In the genomic region with DNA sequence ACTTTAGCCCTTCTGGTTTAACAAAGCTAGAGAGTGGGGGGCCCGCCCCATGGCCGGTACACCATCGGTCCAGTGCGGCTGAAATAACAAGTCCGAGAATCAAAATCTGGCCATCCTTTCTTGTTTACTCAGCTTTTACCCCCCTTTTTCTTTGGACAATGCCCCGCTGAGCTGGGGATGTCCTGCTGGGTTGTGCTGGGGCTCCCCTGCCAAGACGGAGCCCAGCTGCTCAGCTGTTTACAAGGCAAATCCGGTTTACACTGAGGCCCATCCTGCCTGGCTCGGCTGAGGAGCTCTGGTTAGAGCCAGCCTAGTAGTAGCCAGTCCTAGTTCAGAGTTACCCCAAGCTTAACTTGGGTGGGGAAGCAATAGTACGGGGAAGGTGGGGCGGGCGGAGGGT, we compare ENCODE assay signal across 9 mouse cellular contexts.
DNase-seq lines count a peak whose midpoint lies in the region; ATAC-seq and TF ChIP-seq lines count a peak whose summit lies in the region.
"Had no signal": no experiment of that assay in that cellular context is flagged by ENCODE, and none has a peak within 500 bp of the region (broad histone marks: within the 10 kb centered on the region; RNA-seq: fewer than 3 reads in every experiment).

No protein-coding gene starts in this region.

- no peaks in the 10 kb centered on the region for H3K9me3 ChIP-seq in stomach, embryonic 15.5 days

- intact Hi-C loops in gastrocnemius, adult 2 months (cut with DNase I): loop anchor here (10.0 kb wide), 1 partner anchor 432 kb away; no protein-coding TSS in a partner anchor
- intact Hi-C loops in gastrocnemius, postnatal 36 days (cut with DNase I): no loop called here

- no peaks in the 10 kb centered on the region for H3K36me3 ChIP-seq in stomach, embryonic 15.5 days

- DNase-seq in gastrocnemius, adult 2 months: no peak
- no peak for DNase-seq in gastrocnemius, adult 8-10 months (ENCODE audit: low spot score in 2 of 2)
- DNase-seq in retina, postnatal 1 day: peak; percentile 38
- no peak for DNase-seq in retina, embryonic 14.5 days (ENCODE audit: low spot score)
- DNase-seq in lung, adult 18-20 months: peak; percentile 36 to 62
- no peak for DNase-seq in gastrocnemius, postnatal 36 days

- ATAC-seq in stomach, embryonic 15.5 days (ENCODE audit: insufficient read depth, low FRiP score, low read depth): peak; percentile 65
- ATAC-seq in megakaryocyte progenitor cell, adult 5-6 weeks (replicated peaks; ENCODE audit: poor library complexity): no peak

- no peak overlapping the region for H3K9ac ChIP-seq in stomach, embryonic 15.5 days
- H3K9ac ChIP-seq: liver, embryonic 14.5 days had no signal

- H3K4me3 ChIP-seq in gastrocnemius, adult 2 months: no peak overlapping the region
- H3K4me3 ChIP-seq in stomach, embryonic 15.5 days (replicated peaks): no peak overlapping the region

- WGBS in stomach, embryonic 15.5 days: 39% methylated on average over 12 of the region's 12 CpGs

- no peaks in the 10 kb centered on the region for H3K27me3 ChIP-seq in stomach, embryonic 15.5 days (replicated peaks)

- no peak overlapping the region for H3K4me2 ChIP-seq in stomach, embryonic 15.5 days

- TF ChIP-seq CTCF in gastrocnemius, adult 2 months (IDR thresholded peaks at IDR 0.05): no peak

- H3K4me1 ChIP-seq in stomach, embryonic 15.5 days: peaks cover 14% of the 10 kb centered on the region; the same call in 1 of the 2 replicates

- H3K27ac ChIP-seq in gastrocnemius, adult 2 months: peak overlapping the region; percentile 57; the same call in 1 of the 2 replicates
- 0 out of 2 replicates have a peak overlapping the region, but pooled peaks have one; percentile 17 for H3K27ac ChIP-seq in stomach, embryonic 15.5 days
- H3K27ac ChIP-seq: liver, embryonic 14.5 days had no signal

Comparison
In these comparisons a context has a peak if more than half of its experiments do, and no peak if none do; other contexts are left out.
1. DNase-seq: peak in retina, postnatal 1 day (single experiment) and lung, adult 18-20 months (2 of 2); none in gastrocnemius, adult 2 months (single experiment), gastrocnemius, adult 8-10 months (0 of 2), retina, embryonic 14.5 days (single experiment) and gastrocnemius, postnatal 36 days (0 of 2).